Mouse (Mus musculus) midbrain, embryonic 13.5 days (tissue): ENCODE measurements around the gene Prdx5. TPM values are rescaled to one million over a fixed set of nuclear protein-coding genes. Genes with fewer than 3 reads are reported as not detected.

ENCODE experiments used
- ATAC-seq: fragments of 200-750 bp; cut with Nextera tagmentation; 2 replicates; pipeline ENCODE4 v1.8.0; 2017; ENCODE audit warnings: mild to moderate bottlenecking, moderate TSS enrichment, moderate library complexity
- H3K27ac ChIP-seq: fragments of 300-500 bp; sonication (generic); 2 replicates; pipeline ENCODE4 v1.5.1; 2015; ENCODE audit warnings: inconsistent platforms, mild to moderate bottlenecking, moderate library complexity
- H3K27me3 ChIP-seq: fragments of 300-500 bp; sonication (generic); 2 replicates; pipeline ENCODE4 v1.6.1; 2015; ENCODE audit warnings: mild to moderate bottlenecking, inconsistent platforms
- H3K36me3 ChIP-seq: fragments of 300-500 bp; sonication (generic); 2 replicates; pipeline ENCODE4 v1.6.1; 2015; ENCODE audit warnings: mild to moderate bottlenecking, inconsistent platforms
- H3K4me1 ChIP-seq: fragments of 300-500 bp; sonication (generic); replicated peaks from 2 replicates; pipeline ENCODE4 v1.6.1; 2015; ENCODE audit warnings: inconsistent platforms
- H3K4me2 ChIP-seq: fragments of 300-500 bp; sonication (generic); replicated peaks from 2 replicates; pipeline ENCODE4 v1.6.1; 2015; ENCODE audit warnings: moderate library complexity, mild to moderate bottlenecking, inconsistent platforms
- H3K4me3 ChIP-seq: fragments of 300-500 bp; sonication (generic); replicated peaks from 2 replicates; pipeline ENCODE4 v1.5.1; 2015; ENCODE audit warnings: mild to moderate bottlenecking, inconsistent platforms
- H3K9ac ChIP-seq: fragments of 300-500 bp; sonication (generic); replicated peaks from 2 replicates; pipeline ENCODE4 v1.6.1; 2015; ENCODE audit warnings: mild to moderate bottlenecking, inconsistent platforms
- H3K9me3 ChIP-seq: fragments of 300-500 bp; sonication (generic); 2 replicates; pipeline ENCODE4 v1.6.1; 2016; ENCODE audit warnings: mild to moderate bottlenecking, inconsistent platforms
- whole genome bisulfite sequencing: fragments of 180-500 bp; shearing (Covaris S2); methylation state at CpG from one replicate; pipeline ENCODE4 v1.1.7; 2015; 5-methylcytosine and 5-hydroxymethylcytosine counted together
- microRNA-seq: library from miRNA; unstranded; fragments of <30 nt; microRNA quantifications from one replicate; pipeline ENCODE4, GENCODE M21; 2016
- polyA plus RNA-seq: library from polyadenylated mRNA; unstranded; fragments of >200 nt; fragmentation: Nextera tagmentation; extraction: Ambion mirVana; gene quantifications from 2 replicates; pipeline ENCODE4 v1.2.1, GENCODE M21; 2015

The Prdx5 gene
- polyA plus RNA-seq, 1 experiment from 2014 or later: 231 TPM

GRCm38 (mm10) chr19:6860706-6861105 is 49.2 kb downstream of the Prdx5 start:
- Histone ChIP-seq H3K4me3 (no peak overlapping the region), H3K9me3 (no peaks in the 10 kb centered on the region), H3K27me3 (peaks cover 5% of the 10 kb centered on the region; the same call in 1 of the 2 replicates), H3K27ac (no peak overlapping the region), H3K36me3 (no peaks in the 10 kb centered on the region), H3K4me2 (no peak overlapping the region), H3K9ac (no peak overlapping the region), H3K4me1 (peaks cover under 1% of the 10 kb centered on the region; the same call in 1 of the 2 replicates)
- 81% methylated on average over 6 of the region's 6 CpGs for whole genome bisulfite sequencing
- no peak for ATAC-seq

GRCm38 (mm10) chr19:6859971-6860370 is 49.9 kb downstream of the Prdx5 start:
- Histone ChIP-seq H3K9ac (no peak overlapping the region), H3K27me3 (peaks cover 10% of the 10 kb centered on the region), H3K4me1 (peaks cover 8% of the 10 kb centered on the region; the same call in 1 of the 2 replicates), H3K36me3 (no peaks in the 10 kb centered on the region), H3K4me3 (no peak overlapping the region), H3K27ac (no peak overlapping the region), H3K9me3 (no peaks in the 10 kb centered on the region), H3K4me2 (no peak overlapping the region)
- ATAC-seq: no peak
- WGBS: 89% methylated on average over 3 of the region's 3 CpGs

- peaks cover 12% of the 10 kb centered on the region; the same call in 1 of the 2 replicates for H3K4me1 ChIP-seq
- no peaks in the 10 kb centered on the region for H3K9me3 ChIP-seq
- no peak overlapping the region for H3K4me2 ChIP-seq
- no peak overlapping the region for H3K9ac ChIP-seq
- WGBS: 76% methylated on average over 2 of the region's 2 CpGs
- no peak for ATAC-seq
- peaks cover 19% of the 10 kb centered on the region for H3K27me3 ChIP-seq
- no peak overlapping the region for H3K27ac ChIP-seq
- H3K4me3 ChIP-seq: no peak overlapping the region
- no peaks in the 10 kb centered on the region for H3K36me3 ChIP-seq
Observed at GRCm38 (mm10) chr19:6859032-6859651, 50.8 kb downstream of the Prdx5 start.

- Histone ChIP-seq H3K27me3 (peaks cover 21% of the 10 kb centered on the region), H3K9me3 (no peaks in the 10 kb centered on the region), H3K4me2 (no peak within 1 kb of the TSS), H3K4me3 (no peak within 1 kb of the TSS), H3K36me3 (no peaks in the 10 kb centered on the region), H3K4me1 (peaks cover 12% of the 10 kb centered on the region; the same call in 1 of the 2 replicates), H3K27ac (no peak within 1 kb of the TSS), H3K9ac (no peak within 1 kb of the TSS)
- no peak for ATAC-seq
- 85% methylated on average over 7 of the region's 7 CpGs for WGBS
Observed at GRCm38 (mm10) chr19:6858031-6858430, 51.9 kb downstream of the Prdx5 start, which contains the start of gene Ccdc88b. TSS of gene Ccdc88b (minus strand) at chr19:6858211.

GRCm38 (mm10) chr19:6857391-6858005 is 52.4 kb downstream of the Prdx5 start:
- Histone ChIP-seq H3K4me2 (no peak overlapping the region), H3K4me1 (peaks cover 12% of the 10 kb centered on the region; the same call in 1 of the 2 replicates), H3K9me3 (no peaks in the 10 kb centered on the region), H3K27ac (no peak overlapping the region), H3K9ac (no peak overlapping the region), H3K36me3 (no peaks in the 10 kb centered on the region), H3K4me3 (no peak overlapping the region), H3K27me3 (peaks cover 21% of the 10 kb centered on the region)
- no peak for ATAC-seq
- 74% methylated on average over 9 of the region's 9 CpGs for WGBS

- Histone ChIP-seq H3K4me3 (no peak overlapping the region), H3K27me3 (peaks cover 21% of the 10 kb centered on the region), H3K4me2 (no peak overlapping the region), H3K27ac (no peak overlapping the region), H3K36me3 (no peaks in the 10 kb centered on the region), H3K9ac (no peak overlapping the region), H3K4me1 (peaks cover 12% of the 10 kb centered on the region; the same call in 1 of the 2 replicates), H3K9me3 (no peaks in the 10 kb centered on the region)
- no peak for ATAC-seq
- WGBS: 51% methylated on average over 3 of the region's 3 CpGs
Observed at GRCm38 (mm10) chr19:6857003-6857360, 52.9 kb downstream of the Prdx5 start.

Small RNA genes within 50 kb of the gene (microRNA-seq; reads per million reads assigned to microRNA genes)
- 1.9 reads per million for gene Mir6990

Other genes with a start within 250 kb of the Prdx5 start
- gene Rps6ka4, start 69.5 kb downstream of the Prdx5 start, polyA plus RNA-seq: 4.9 and 5.4 TPM in 2 replicates
- gene Ccdc88b, start 51.9 kb downstream of the Prdx5 start, polyA plus RNA-seq: 0.22 and 0.51 TPM in 2 replicates
- 136 and 139 TPM in 2 replicates for gene Trmt112, start 408 bp downstream of the Prdx5 start, polyA plus RNA-seq
- gene Esrra, start 11.7 kb upstream of the Prdx5 start, polyA plus RNA-seq: 14.5 and 18.3 TPM in 2 replicates
- 0.55 TPM in 1 of 2 replicates, not detected in the other for gene Catsperz, start 15.3 kb upstream of the Prdx5 start, polyA plus RNA-seq
- 0.28 and 0.79 TPM in 2 replicates for gene Kcnk4, start 24.4 kb upstream of the Prdx5 start, polyA plus RNA-seq
- gene Bad, start 31.8 kb upstream of the Prdx5 start, polyA plus RNA-seq: 75.5 and 84.3 TPM in 2 replicates
- gene Gpr137, start 32.4 kb upstream of the Prdx5 start, polyA plus RNA-seq: 46.1 and 50.3 TPM in 2 replicates
- 116 and 151 TPM in 2 replicates for gene Ppp1r14b, start 64.9 kb upstream of the Prdx5 start, polyA plus RNA-seq
- gene Plcb3, start 66.4 kb upstream of the Prdx5 start, polyA plus RNA-seq: 9.6 and 11.6 TPM in 2 replicates
- gene Fkbp2, start 70.4 kb upstream of the Prdx5 start, polyA plus RNA-seq: 88.5 and 100 TPM in 2 replicates
- gene Vegfb, start 77.5 kb upstream of the Prdx5 start, polyA plus RNA-seq: 23.2 and 28.3 TPM in 2 replicates
- 24.2 and 25.4 TPM in 2 replicates for gene Dnajc4, start 82.5 kb upstream of the Prdx5 start, polyA plus RNA-seq
- 20.2 and 21.7 TPM in 2 replicates for gene Nudt22, start 86.0 kb upstream of the Prdx5 start, polyA plus RNA-seq
- 15.6 and 15.8 TPM in 2 replicates for gene Trpt1, start 86.0 kb upstream of the Prdx5 start, polyA plus RNA-seq
- 3.9 and 4.8 TPM in 2 replicates for gene Fermt3, start 109.4 kb upstream of the Prdx5 start, polyA plus RNA-seq
- gene Stip1, start 129.9 kb upstream of the Prdx5 start, polyA plus RNA-seq: 258 and 273 TPM in 2 replicates
- 2.9 and 3.0 TPM in 2 replicates for gene Macrod1, start 146.7 kb upstream of the Prdx5 start, polyA plus RNA-seq
- gene Flrt1, start 195.6 kb upstream of the Prdx5 start, polyA plus RNA-seq: 8.3 and 9.2 TPM in 2 replicates